Mouse (Mus musculus) spleen, adult 10 weeks (tissue): ENCODE data around the gene Htr6. TPM values are rescaled to one million over a fixed set of nuclear protein-coding genes. Genes with fewer than 3 reads are reported as not detected.

ENCODE experiments used
- polyA plus RNA-seq: library from polyadenylated mRNA; stranded (reverse); fragments of 350-450 nt; fragmentation: Illumina TruSeq; extraction: RNeasy Lipid Tissue Mini Kit (QIAGEN cat#74804); gene quantifications from one replicate; pipeline ENCODE4 v1.2.3, GENCODE M21; 2015; ENCODE audit warnings: low replicate concordance; ENCODE audit not compliant: insufficient read depth

The Htr6 gene
- polyA plus RNA-seq = not detected

DNA sequence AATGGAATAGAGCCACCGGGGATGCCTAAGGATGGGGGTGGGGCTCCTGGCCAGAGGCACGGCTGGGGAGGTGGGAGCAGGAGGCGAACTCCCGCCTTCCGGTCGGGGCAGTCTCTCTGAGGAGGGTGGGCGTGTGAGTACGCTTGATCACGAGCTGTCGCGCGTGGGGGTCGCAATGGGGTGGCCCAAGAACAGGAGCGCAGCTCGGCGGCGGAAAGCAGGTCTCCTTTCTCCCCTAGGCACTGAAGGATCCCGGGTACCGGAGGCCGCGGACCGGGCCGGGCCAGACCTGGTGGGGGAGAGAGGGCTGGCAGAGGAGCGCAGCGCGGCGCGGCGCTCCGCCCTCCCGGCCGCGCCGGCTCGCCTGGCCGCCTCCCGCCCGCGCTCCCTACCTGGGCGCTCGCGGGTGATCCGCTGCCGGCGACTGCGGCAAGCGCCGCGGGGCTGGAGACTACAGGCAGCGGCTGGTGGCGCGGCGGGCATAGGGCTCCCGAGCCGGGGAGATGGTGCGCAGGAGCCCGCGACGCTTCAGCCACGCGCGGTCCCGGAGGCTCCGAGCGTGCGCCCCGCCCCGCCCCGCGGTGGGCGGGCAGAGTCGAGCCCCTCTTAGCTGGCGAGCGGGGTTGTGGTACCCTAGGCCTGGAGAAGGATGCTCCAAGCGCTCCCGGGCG, at the start of gene Htr6:
Gene Htr6 (minus strand): TSS at position 530 of the 671 bp plus-strand sequence.

DNA sequence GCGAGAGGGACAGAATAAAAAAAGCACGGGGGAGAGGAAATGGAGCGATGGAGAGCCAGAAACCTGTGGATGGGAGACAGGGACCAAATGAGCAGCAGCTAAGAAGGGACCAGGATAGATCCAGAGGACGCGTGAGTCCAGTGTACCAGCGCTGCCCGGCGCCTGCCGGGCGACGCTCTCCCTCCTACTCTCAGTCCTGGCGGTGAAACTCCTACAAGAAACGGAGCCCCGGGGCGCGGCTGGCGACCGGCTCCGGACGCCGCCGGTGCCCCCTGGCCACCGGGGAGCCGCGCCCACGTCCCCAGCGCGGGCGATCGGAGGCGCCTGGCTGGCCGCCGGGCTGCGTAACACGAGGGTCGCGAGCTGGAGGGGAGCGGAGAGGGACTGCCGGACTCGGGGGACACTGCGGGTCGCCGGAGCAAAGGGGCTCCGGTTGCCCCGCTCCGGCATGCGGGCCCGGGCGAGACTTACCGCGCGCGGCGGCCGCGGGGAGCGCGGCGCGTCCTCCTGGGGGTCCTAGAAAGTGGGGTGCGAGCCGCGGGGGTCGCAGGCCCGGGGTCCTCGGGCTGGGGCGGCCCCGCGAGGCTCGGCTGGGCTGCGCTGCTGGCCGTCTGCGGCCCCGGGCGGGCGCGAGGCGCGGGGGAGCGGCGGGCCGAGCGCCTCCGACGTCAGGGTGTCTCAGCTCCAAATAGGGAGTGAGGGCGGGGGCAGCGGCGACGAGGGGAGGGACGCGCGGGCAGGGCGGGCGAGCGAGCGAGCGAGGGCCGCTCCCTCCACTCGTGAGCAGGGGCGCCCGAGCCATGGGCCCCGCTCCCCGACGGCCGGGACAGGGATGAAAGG, 17.2 kb upstream of the Htr6 start, which contains the start of gene Nbl1:
Gene Nbl1 (minus strand): TSS at position 638 of the 840 bp plus-strand sequence.

Other genes with a start within 250 kb of the Htr6 start
- gene Pla2g5, start 212.1 kb downstream of the Htr6 start, polyA plus RNA-seq = 33.7 TPM
- not detected for gene Gm13030, start 201.6 kb downstream of the Htr6 start, polyA plus RNA-seq
- gene Pla2g2e, start 197.6 kb downstream of the Htr6 start, polyA plus RNA-seq = not detected
- 3.7 TPM for gene Otud3, start 161.6 kb downstream of the Htr6 start, polyA plus RNA-seq
- not detected for gene Rnf186, start 108.5 kb downstream of the Htr6 start, polyA plus RNA-seq
- gene Tmco4, start 102.7 kb downstream of the Htr6 start, polyA plus RNA-seq = 18.5 TPM
- 2.8 TPM for gene Nbl1, start 17.4 kb upstream of the Htr6 start, polyA plus RNA-seq
- 182 TPM for gene Minos1, start 55.5 kb upstream of the Htr6 start, polyA plus RNA-seq
- gene Capzb, start 117.3 kb upstream of the Htr6 start, polyA plus RNA-seq = 381 TPM
- 15.2 TPM for gene Pqlc2, start 235.1 kb upstream of the Htr6 start, polyA plus RNA-seq
- gene Akr7a5, start 235.2 kb upstream of the Htr6 start, polyA plus RNA-seq = 10.0 TPM